Mouse (Mus musculus): ENCODE data around the gene Max. TPM values are rescaled to one million over a fixed set of nuclear protein-coding genes. Genes with fewer than 3 reads are reported as not detected.

The Max gene
- polyA plus RNA-seq, 1 experiment from 2014 or later = 15.2 TPM

Other genes starting within 250 kb of the Max start
- gene Churc1, start 196.7 kb downstream of the Max start, polyA plus RNA-seq (2016; fragmentation: Nextera tagmentation; extraction: Ambion mirVana) = 85.5 and 87.2 TPM in 2 replicates
- gene Fntb, start 196.6 kb downstream of the Max start, polyA plus RNA-seq (2016; fragmentation: Nextera tagmentation; extraction: Ambion mirVana) = 41.7 and 45.4 TPM in 2 replicates
- 0.65 and 1.2 TPM in 2 replicates for gene Gpx2, start 166.6 kb downstream of the Max start, polyA plus RNA-seq (2016; fragmentation: Nextera tagmentation; extraction: Ambion mirVana)
- gene Rab15, start 139.3 kb downstream of the Max start, polyA plus RNA-seq (2016; fragmentation: Nextera tagmentation; extraction: Ambion mirVana) = 17.6 and 18.6 TPM in 2 replicates